Comparison of ENCODE assay signal across 8 mouse cellular contexts in genomic region chr3:145612662-145613061, GRCm38 (mm10). TPM values are rescaled to one million over a fixed set of nuclear protein-coding genes. Genes with fewer than 3 reads are reported as not detected.
DNase-seq lines count a peak whose midpoint lies in the region; ATAC-seq and TF ChIP-seq lines count a peak whose summit lies in the region.

No protein-coding gene starts in this region.

- WGBS in intestine, embryonic 15.5 days = 30% methylated on average over 4 of the region's 4 CpGs

- H3K4me3 ChIP-seq in left cerebral cortex, adult 2 months = no peak overlapping the region
- H3K4me3 ChIP-seq in intestine, embryonic 15.5 days (replicated peaks) = no peak overlapping the region

- H3K9ac ChIP-seq in intestine, embryonic 15.5 days = no peak overlapping the region

- H3K4me1 ChIP-seq in intestine, embryonic 15.5 days (replicated peaks) = peaks cover 4% of the 10 kb centered on the region; the same call in 1 of the 2 replicates

- no peak overlapping the region for H3K27ac ChIP-seq in left cerebral cortex, adult 2 months
- no peak overlapping the region for H3K27ac ChIP-seq in intestine, embryonic 15.5 days

- peak; percentile 70 for ATAC-seq in megakaryocyte progenitor cell, adult 5-6 weeks (replicated peaks; ENCODE audit: poor library complexity)
- no peak for ATAC-seq in intestine, embryonic 15.5 days

- no peak overlapping the region for H3K4me2 ChIP-seq in intestine, embryonic 15.5 days (replicated peaks)

- no peaks in the 10 kb centered on the region for H3K36me3 ChIP-seq in intestine, embryonic 15.5 days

- no peaks in the 10 kb centered on the region for H3K27me3 ChIP-seq in intestine, embryonic 15.5 days (replicated peaks)

- H3K9me3 ChIP-seq in intestine, embryonic 15.5 days = no peaks in the 10 kb centered on the region

- peak; percentile 71 for TF ChIP-seq CTCF in left cerebral cortex, adult 2 months (IDR thresholded peaks at IDR 0.05)
- peak; percentile 80 for TF ChIP-seq CTCF in brain, embryonic 14.5 days (IDR thresholded peaks at IDR 0.05; ENCODE audit: borderline replicate concordance, extremely low read depth, insufficient read depth, insufficient read length)

- intact Hi-C loops in left cerebral cortex, adult 2 months (cut with DNase I) = no loop called here
- intact Hi-C loops in left cerebral cortex, postnatal 14 days (cut with DNase I) = no loop called here

- no peak for TF ChIP-seq POLR2A in brain, embryonic 14.5 days (IDR thresholded peaks at IDR 0.05; ENCODE audit: borderline replicate concordance, extremely low read depth, insufficient read depth, insufficient read length, poor library complexity, severe bottlenecking)

- DNase-seq in left cerebral cortex, adult 2 months (ENCODE audit: extremely low spot score in 1 of 2, low spot score in 2 of 2) = no peak
- DNase-seq in left cerebral cortex, postnatal 14 days (ENCODE audit: low spot score in 2 of 2) = no peak
- DNase-seq in ES-CJ7 (ENCODE audit: low read depth, low spot score) = peak; percentile 61
- DNase-seq in brain, embryonic 14.5 days (ENCODE audit: low read depth) = peak; percentile 70
- no peak for DNase-seq in left cerebral cortex, adult 18-20 months (ENCODE audit: low spot score in 2 of 2)
- DNase-seq in cerebellum, postnatal 36 days = no peak

RNA-seq across cellular contexts. Expression of gene Znhit6, which starts 36.7 kb away (rescaled TPM):
- total RNA-seq in left cerebral cortex, adult 2 months (2021) = 10 to 100 TPM; 16.1 to 17.7 TPM
- total RNA-seq in left cerebral cortex, postnatal 14 days (2021) = 10 to 100 TPM; 16.4 to 17.7 TPM
- 14.5 and 20.9 TPM in 2 replicates for polyA plus RNA-seq in brain, embryonic 14.5 days (2012; rRNA removed)
- 51.8 and 56.9 TPM in 2 replicates for total RNA-seq in megakaryocyte progenitor cell, adult 5-6 weeks (2015)
- total RNA-seq in megakaryocyte progenitor cell, adult 5-6 weeks (2017) = 25.2 and 34.4 TPM in 2 replicates
- polyA plus RNA-seq in intestine, embryonic 15.5 days (2015; fragmentation: Nextera tagmentation; extraction: Ambion mirVana) = 32.1 and 33.7 TPM in 2 replicates
- total RNA-seq in left cerebral cortex, adult 18-20 months (2021) = 10 to 100 TPM; 15.6 to 16.6 TPM

RNA-seq across cellular contexts. Expression of gene Ccn1, which starts 37.1 kb away (rescaled TPM):
- 10 to 100 TPM in 1 of 2 experiments, 1 to 10 TPM in 1; 7.8 to 12.6 TPM for total RNA-seq in left cerebral cortex, adult 2 months (2021)
- 1 to 10 TPM; 5.6 to 9.4 TPM for total RNA-seq in left cerebral cortex, postnatal 14 days (2021)
- polyA plus RNA-seq in brain, embryonic 14.5 days (2012; rRNA removed) = 12.9 and 17.3 TPM in 2 replicates
- total RNA-seq in megakaryocyte progenitor cell, adult 5-6 weeks (2015) = not detected in 2 replicates
- not detected in 2 replicates for total RNA-seq in megakaryocyte progenitor cell, adult 5-6 weeks (2017)
- polyA plus RNA-seq in intestine, embryonic 15.5 days (2015; fragmentation: Nextera tagmentation; extraction: Ambion mirVana) = 48.0 and 50.4 TPM in 2 replicates
- total RNA-seq in left cerebral cortex, adult 18-20 months (2021) = 1 to 10 TPM; 5.3 to 8.6 TPM

Comparison
In these comparisons a context has a peak if more than half of its experiments do, and no peak if none do; other contexts are left out.
1. DNase-seq: peak in ES-CJ7 (single experiment) and brain, embryonic 14.5 days (single experiment); none in left cerebral cortex, adult 2 months (0 of 2), left cerebral cortex, postnatal 14 days (0 of 2), left cerebral cortex, adult 18-20 months (0 of 2) and cerebellum, postnatal 36 days (0 of 2).
2. RNA of gene Ccn1, which starts 37.1 kb away (total RNA-seq): 7.8 to 12.6 TPM in left cerebral cortex, adult 2 months, 5.6 to 9.4 TPM in left cerebral cortex, postnatal 14 days and 5.3 to 8.6 TPM in left cerebral cortex, adult 18-20 months; not detected in megakaryocyte progenitor cell, adult 5-6 weeks; every median in the first group is over 4 times any median in the second.